Mouse (Mus musculus): ENCODE measurements around the gene Zmynd10. TPM values are rescaled to one million over a fixed set of nuclear protein-coding genes. Genes with fewer than 3 reads are reported as not detected.

The Zmynd10 gene
- polyA plus RNA-seq, 1 experiment from 2014 or later = 1.1 TPM

GRCm38 (mm10) chr9:107578587-107578986, 31.5 kb downstream of the Zmynd10 start, which contains the start of gene Naa80:
Gene Naa80, plus strand, starts transcription at chr9:107578887.
- 81% methylated on average over 3 of the region's 3 CpGs for WGBS
- Histone ChIP-seq H3K36me3 (peaks cover 31% of the 10 kb centered on the region), H3K4me3 (peak within 1 kb of the TSS; percentile 66; the same call in 1 of the 2 replicates), H3K27ac (replicated peaks) (0 out of 2 replicates have a peak within 1 kb of the TSS, but pooled peaks have one; percentile 35), H3K27me3 (ENCODE audit: low read depth, poor library complexity, severe bottlenecking) (no peaks in the 10 kb centered on the region), H3K9me3 (replicated peaks) (0 out of 2 replicates have a peak, but pooled peaks cover 2% of the 10 kb centered on the region), H3K4me1 (peaks cover 67% of the 10 kb centered on the region)
- DNase-seq (ENCODE audit: low spot score) = no peak

GRCm38 (mm10) chr9:107579023-107579900, 32.2 kb downstream of the Zmynd10 start:
- H3K9me3 ChIP-seq (replicated peaks) = no peaks in the 10 kb centered on the region
- H3K4me1 ChIP-seq = peaks cover 67% of the 10 kb centered on the region
- WGBS = 94% methylated on average over 14 of the region's 14 CpGs
- H3K36me3 ChIP-seq = peaks cover 30% of the 10 kb centered on the region
- no peaks in the 10 kb centered on the region for H3K27me3 ChIP-seq (ENCODE audit: low read depth, poor library complexity, severe bottlenecking)
- peak overlapping the region; percentile 66; the same call in 1 of the 2 replicates for H3K4me3 ChIP-seq
- H3K27ac ChIP-seq (replicated peaks) = 0 out of 2 replicates have a peak overlapping the region, but pooled peaks have one; percentile 34
- DNase-seq (ENCODE audit: low spot score) = no peak

- H3K4me3 ChIP-seq = peak within 1 kb of the TSS; percentile 66
- H3K4me1 ChIP-seq = peaks cover 64% of the 10 kb centered on the region
- peak within 1 kb of the TSS; percentile 89 for H3K27ac ChIP-seq (replicated peaks)
- H3K27me3 ChIP-seq (ENCODE audit: low read depth, poor library complexity, severe bottlenecking) = no peaks in the 10 kb centered on the region
- peaks cover 24% of the 10 kb centered on the region for H3K36me3 ChIP-seq
- peak; percentile 82 for DNase-seq (ENCODE audit: low spot score)
- no peaks in the 10 kb centered on the region for H3K9me3 ChIP-seq (replicated peaks)
- WGBS = 1% methylated on average over 32 of the region's 32 CpGs
Observed at GRCm38 (mm10) chr9:107580501-107581317, 33.6 kb downstream of the Zmynd10 start, which contains the start of gene Hyal3. Gene Hyal3, plus strand, starts transcription at chr9:107580818.

- Histone ChIP-seq H3K4me1 (peaks cover 57% of the 10 kb centered on the region), H3K9me3 (replicated peaks) (no peaks in the 10 kb centered on the region), H3K4me3 (peak overlapping the region; percentile 66), H3K36me3 (peaks cover 24% of the 10 kb centered on the region), H3K27ac (replicated peaks) (peak overlapping the region; percentile 89; the same call in 1 of the 2 replicates), H3K27me3 (ENCODE audit: low read depth, poor library complexity, severe bottlenecking) (no peaks in the 10 kb centered on the region)
- 82% methylated on average over 4 of the region's 4 CpGs for WGBS
- no peak for DNase-seq (ENCODE audit: low spot score)
Observed at GRCm38 (mm10) chr9:107581584-107581983, 34.5 kb downstream of the Zmynd10 start.

GRCm38 (mm10) chr9:107582509-107583062, 35.5 kb downstream of the Zmynd10 start:
- Histone ChIP-seq H3K36me3 (peaks cover 24% of the 10 kb centered on the region), H3K27ac (replicated peaks) (no peak overlapping the region; the same call in 1 of the 2 replicates), H3K9me3 (replicated peaks) (no peaks in the 10 kb centered on the region), H3K4me3 (peak overlapping the region; percentile 5; the same call in 1 of the 2 replicates), H3K27me3 (ENCODE audit: low read depth, poor library complexity, severe bottlenecking) (no peaks in the 10 kb centered on the region), H3K4me1 (peaks cover 53% of the 10 kb centered on the region)
- DNase-seq (ENCODE audit: low spot score) = no peak
- 93% methylated on average over 7 of the region's 7 CpGs for WGBS

GRCm38 (mm10) chr9:107583174-107583573, 36.1 kb downstream of the Zmynd10 start:
- no peak overlapping the region for H3K27ac ChIP-seq (replicated peaks)
- H3K9me3 ChIP-seq (replicated peaks) = no peaks in the 10 kb centered on the region
- H3K4me3 ChIP-seq = no peak overlapping the region
- WGBS = 94% methylated on average over 14 of the region's 14 CpGs
- H3K4me1 ChIP-seq = peaks cover 51% of the 10 kb centered on the region
- H3K27me3 ChIP-seq (ENCODE audit: low read depth, poor library complexity, severe bottlenecking) = no peaks in the 10 kb centered on the region
- H3K36me3 ChIP-seq = peaks cover 24% of the 10 kb centered on the region
- DNase-seq (ENCODE audit: low spot score) = no peak

- WGBS = 89% methylated on average over 5 of the region's 5 CpGs
- Histone ChIP-seq H3K27me3 (ENCODE audit: low read depth, poor library complexity, severe bottlenecking) (no peaks in the 10 kb centered on the region), H3K36me3 (peaks cover 44% of the 10 kb centered on the region), H3K27ac (replicated peaks) (0 out of 2 replicates have a peak overlapping the region, but pooled peaks have one; percentile 49), H3K4me1 (peaks cover 33% of the 10 kb centered on the region), H3K4me3 (peak overlapping the region; percentile 78; the same call in 1 of the 2 replicates), H3K9me3 (replicated peaks) (no peaks in the 10 kb centered on the region)
- no peak for DNase-seq (ENCODE audit: low spot score)
Observed at GRCm38 (mm10) chr9:107586504-107586903, 39.4 kb downstream of the Zmynd10 start.

- H3K27me3 ChIP-seq (ENCODE audit: low read depth, poor library complexity, severe bottlenecking) = no peaks in the 10 kb centered on the region
- peak within 1 kb of the TSS; percentile 78 for H3K4me3 ChIP-seq
- peak within 1 kb of the TSS; percentile 87 for H3K27ac ChIP-seq (replicated peaks)
- peaks cover 29% of the 10 kb centered on the region for H3K4me1 ChIP-seq
- peaks cover 51% of the 10 kb centered on the region for H3K36me3 ChIP-seq
- no peaks in the 10 kb centered on the region for H3K9me3 ChIP-seq (replicated peaks)
- 15% methylated on average over 46 of the region's 46 CpGs for WGBS
- DNase-seq (ENCODE audit: low spot score) = peak; percentile 96
Observed at GRCm38 (mm10) chr9:107586974-107587832, 40.1 kb downstream of the Zmynd10 start, which contains the start of gene Ifrd2. Gene Ifrd2, plus strand, starts transcription at chr9:107587642.

GRCm38 (mm10) chr9:107587833-107588639, 40.9 kb downstream of the Zmynd10 start:
- peaks cover 52% of the 10 kb centered on the region for H3K36me3 ChIP-seq
- peaks cover 31% of the 10 kb centered on the region for H3K4me1 ChIP-seq
- H3K27me3 ChIP-seq (ENCODE audit: low read depth, poor library complexity, severe bottlenecking) = no peaks in the 10 kb centered on the region
- DNase-seq (ENCODE audit: low spot score) = no peak
- 9% methylated on average over 33 of the region's 33 CpGs for WGBS
- no peaks in the 10 kb centered on the region for H3K9me3 ChIP-seq (replicated peaks)
- peak overlapping the region; percentile 87 for H3K27ac ChIP-seq (replicated peaks)
- peak overlapping the region; percentile 78 for H3K4me3 ChIP-seq

- 0 out of 2 replicates have a peak overlapping the region, but pooled peaks have one; percentile 10 for H3K4me3 ChIP-seq
- H3K4me1 ChIP-seq = peaks cover 42% of the 10 kb centered on the region
Observed at GRCm38 (mm10) chr9:107590058-107590772, 43.1 kb downstream of the Zmynd10 start.

More at GRCm38 (mm10) chr9:107590058-107590772, 43.1 kb downstream of the Zmynd10 start:
- Histone ChIP-seq H3K27ac (replicated peaks) (no peak overlapping the region), H3K36me3 (peaks cover 58% of the 10 kb centered on the region), H3K27me3 (ENCODE audit: low read depth, poor library complexity, severe bottlenecking) (no peaks in the 10 kb centered on the region), H3K9me3 (replicated peaks) (no peaks in the 10 kb centered on the region)
- WGBS = 92% methylated on average over 25 of the region's 25 CpGs
- DNase-seq (ENCODE audit: low spot score) = no peak

Data from midbrain, embryonic 10.5 days (tissue).